Mouse (Mus musculus): ENCODE data around the gene Fmod.

- TF ChIP-seq POLR2AphosphoS5 (IDR thresholded peaks at IDR 0.05; ENCODE audit: insufficient replicate concordance, low read depth, low read length) (no peak), CTCF (IDR thresholded peaks at IDR 0.05; ENCODE audit: low read depth, low read length) (no peak), GATA1 (IDR thresholded peaks at IDR 0.05; ENCODE audit: borderline replicate concordance, low read length) (no peak), TAL1 (conservative IDR thresholded peaks at IDR 0.05; ENCODE audit: low read depth, low read length) (no peak), GATA2 (IDR thresholded peaks at IDR 0.05; ENCODE audit: borderline replicate concordance, low read depth, low read length) (no peak)
Measured at GRCm38 (mm10) chr1:134080881-134081450, 43.9 kb downstream of the Fmod start.
